Mouse (Mus musculus): ENCODE data around the gene Ampd3.

Ampd3 gene

GRCm38 (mm10) chr7:110770949-110771348 is 2.9 kb downstream of the Ampd3 start:
- no peak for DNase-seq (ENCODE audit: low spot score)

- no peak for DNase-seq (ENCODE audit: low spot score)
Observed at GRCm38 (mm10) chr7:110772343-110772742, 4.3 kb downstream of the Ampd3 start.

- no peak for DNase-seq (ENCODE audit: low spot score)
Observed at GRCm38 (mm10) chr7:110773204-110774002, 5.4 kb downstream of the Ampd3 start.

GRCm38 (mm10) chr7:110774077-110774476 is 6.1 kb downstream of the Ampd3 start:
- no peak for DNase-seq (ENCODE audit: low spot score)

GRCm38 (mm10) chr7:110774674-110775073 is 6.7 kb downstream of the Ampd3 start:
- no peak for DNase-seq (ENCODE audit: low spot score)

GRCm38 (mm10) chr7:110777146-110778001 is 9.4 kb downstream of the Ampd3 start:
- DNase-seq (ENCODE audit: low spot score) = no peak

- no peak for DNase-seq (ENCODE audit: low spot score)
Observed at GRCm38 (mm10) chr7:110778933-110779332, 10.9 kb downstream of the Ampd3 start.

- DNase-seq (ENCODE audit: low spot score) = no peak
Observed at GRCm38 (mm10) chr7:110779605-110780111, 11.7 kb downstream of the Ampd3 start.

GRCm38 (mm10) chr7:110780520-110780919 is 12.5 kb downstream of the Ampd3 start:
- no peak for DNase-seq (ENCODE audit: low spot score)

GRCm38 (mm10) chr7:110781231-110781711 is 13.3 kb downstream of the Ampd3 start:
- DNase-seq (ENCODE audit: low spot score) = no peak

GRCm38 (mm10) chr7:110782135-110782534 is 14.1 kb downstream of the Ampd3 start:
- no peak for DNase-seq (ENCODE audit: low spot score)

GRCm38 (mm10) chr7:110782845-110783478 is 15.0 kb downstream of the Ampd3 start:
- no peak for DNase-seq (ENCODE audit: low spot score)

GRCm38 (mm10) chr7:110784965-110785364 is 17.0 kb downstream of the Ampd3 start:
- no peak for DNase-seq (ENCODE audit: low spot score)

- DNase-seq (ENCODE audit: low spot score) = no peak
Observed at GRCm38 (mm10) chr7:110785741-110786146, 17.7 kb downstream of the Ampd3 start.

GRCm38 (mm10) chr7:110787310-110787709 is 19.3 kb downstream of the Ampd3 start:
- no peak for DNase-seq (ENCODE audit: low spot score)

GRCm38 (mm10) chr7:110790878-110791277 is 22.9 kb downstream of the Ampd3 start:
- DNase-seq (ENCODE audit: low spot score) = no peak

GRCm38 (mm10) chr7:110792201-110792600 is 24.2 kb downstream of the Ampd3 start:
- DNase-seq (ENCODE audit: low spot score) = no peak

- DNase-seq (ENCODE audit: low spot score) = no peak
Observed at GRCm38 (mm10) chr7:110792834-110793233, 24.8 kb downstream of the Ampd3 start.

GRCm38 (mm10) chr7:110794722-110795121 is 26.7 kb downstream of the Ampd3 start:
- no peak for DNase-seq (ENCODE audit: low spot score)

GRCm38 (mm10) chr7:110796367-110797051 is 28.5 kb downstream of the Ampd3 start:
- no peak for DNase-seq (ENCODE audit: low spot score)

GRCm38 (mm10) chr7:110797722-110798409 is 29.9 kb downstream of the Ampd3 start:
- DNase-seq (ENCODE audit: low spot score) = no peak
